Mouse (Mus musculus) CH12.LX (cell line): ENCODE results near the gene Tulp2.

Source experiments
- CHD2 ChIP-seq: IDR thresholded peaks from 2 replicates; pipeline ENCODE4 v1.6.1; 2011; ENCODE audit warnings: low read length, improper control_type of control experiment
- CTCF ChIP-seq, 2 experiments: IDR thresholded peaks in 1 of 2; conservative IDR thresholded peaks in 1 of 2; 2 replicates each; pipeline ENCODE4 v1.5.1; 2011 to 2012; ENCODE audit warnings: low read depth in 2 of 2, low read length in 2 of 2, improper control_type of control experiment in 1 of 2, inconsistent platforms in 1 of 2, mild to moderate bottlenecking in 1 of 2, moderate library complexity in 1 of 2
- ELF1 ChIP-seq: IDR thresholded peaks from 2 replicates; pipeline ENCODE4 v1.6.1; 2014; ENCODE audit warnings: low read depth, mild to moderate bottlenecking, inconsistent platforms, low read length, improper control_type of control experiment
- ETS1 ChIP-seq: conservative IDR thresholded peaks from 2 replicates; pipeline ENCODE4 v1.6.1; 2012; ENCODE audit warnings: low read depth, mild to moderate bottlenecking, inconsistent platforms, low read length, improper control_type of control experiment, moderate library complexity
- HCFC1 ChIP-seq: IDR thresholded peaks from 2 replicates; pipeline ENCODE4 v1.6.1; 2012; ENCODE audit warnings: low read depth, mild to moderate bottlenecking, inconsistent platforms, low read length, improper control_type of control experiment
- MYC ChIP-seq: IDR thresholded peaks from 2 replicates; pipeline ENCODE4 v1.6.1; 2011; ENCODE audit warnings: low read depth, mild to moderate bottlenecking, improper control_type of control experiment, low read length
- NRF1 ChIP-seq: IDR thresholded peaks from 2 replicates; pipeline ENCODE4 v1.6.1; 2014; ENCODE audit warnings: low read depth, mild to moderate bottlenecking, inconsistent platforms, low read length, improper control_type of control experiment, moderate library complexity
- SIN3A ChIP-seq: IDR thresholded peaks from 2 replicates; pipeline ENCODE4 v1.6.1; 2012; ENCODE audit warnings: low read length, improper control_type of control experiment, inconsistent platforms
- USF1 ChIP-seq: IDR thresholded peaks from 2 replicates; pipeline ENCODE4 v1.6.1; 2014; ENCODE audit warnings: low read depth, mild to moderate bottlenecking, inconsistent platforms, low read length, improper control_type of control experiment
- ZMIZ1 ChIP-seq: IDR thresholded peaks from 2 replicates; pipeline ENCODE4 v1.6.1; 2012; ENCODE audit warnings: low read depth, mild to moderate bottlenecking, inconsistent platforms, low read length, improper control_type of control experiment
- ZNF384 ChIP-seq: IDR thresholded peaks from 2 replicates; pipeline ENCODE4 v1.6.1; 2012; ENCODE audit warnings: low read depth, low read length, improper control_type of control experiment, inconsistent platforms

DNA sequence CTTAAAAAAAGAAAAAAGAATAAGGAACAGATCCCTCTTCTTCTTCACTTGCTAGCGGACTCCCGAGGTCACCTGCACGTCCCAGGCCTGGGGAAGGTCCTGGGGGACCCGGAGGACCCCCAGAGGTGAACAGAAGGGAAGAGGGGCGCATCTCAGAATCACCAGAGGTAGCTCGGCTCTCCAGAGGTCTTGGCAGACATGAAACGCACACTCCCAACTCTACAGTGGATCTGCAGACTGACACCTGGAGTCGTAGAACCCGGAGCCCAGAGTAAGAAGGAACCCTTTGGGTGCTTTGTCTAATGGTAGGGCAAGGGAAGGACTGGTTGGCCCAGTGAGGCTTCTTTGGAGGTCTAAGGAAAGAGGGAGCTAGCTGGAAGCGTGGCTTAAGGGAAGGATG is 55.9 kb downstream of the Tulp2 start:
- TF ChIP-seq ELF1 (no peak), ZNF384 (no peak), CTCF (conservative IDR thresholded peaks at IDR 0.05 in 1 of 2, IDR thresholded peaks at IDR 0.05 in 1 of 2; ENCODE audit: low read depth in 2 of 2, low read length in 2 of 2) (no peak), NRF1 (no peak), ETS1 (no peak), MYC (no peak), CHD2 (no peak), HCFC1 (no peak), ZMIZ1 (no peak), USF1 (no peak), SIN3A (no peak)
